Mouse (Mus musculus) T-helper 1 cell (primary cell): ENCODE measurements around the gene Paqr5.

ENCODE experiments used
- in situ Hi-C: fragments of 300-600 bp; cut with MboI, MseI; formaldehyde crosslinking; loops from one replicate; pipeline ENCODE4 v1.15.1; 2025; ENCODE audit warnings: high pct_unique_total_duplicates

Paqr5 gene

DNA sequence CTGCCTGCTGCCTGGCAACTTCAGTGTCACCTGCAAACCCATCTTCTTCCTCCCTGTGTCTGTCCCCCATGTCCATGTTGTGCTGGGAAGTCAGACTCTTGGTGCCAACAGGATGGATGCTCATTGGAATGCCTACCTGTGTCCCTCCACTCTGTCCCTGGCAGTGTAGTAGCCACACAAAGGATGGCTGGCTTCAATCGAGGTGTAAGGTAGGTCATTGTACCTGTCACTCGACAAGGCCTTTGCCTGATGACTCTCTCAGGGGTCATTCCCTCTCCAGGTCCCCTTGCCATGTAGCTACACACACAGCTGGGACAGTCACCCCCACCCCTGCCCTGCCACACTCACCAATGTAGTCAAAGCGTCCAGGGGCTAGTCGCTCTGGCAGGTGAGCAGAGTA is 65.5 kb downstream of the Paqr5 start:
- in situ Hi-C loops, result loop anchor here (10.0 kb wide), 1 partner anchor 164 kb away; the partner anchor contains the start of gene Glce

DNA sequence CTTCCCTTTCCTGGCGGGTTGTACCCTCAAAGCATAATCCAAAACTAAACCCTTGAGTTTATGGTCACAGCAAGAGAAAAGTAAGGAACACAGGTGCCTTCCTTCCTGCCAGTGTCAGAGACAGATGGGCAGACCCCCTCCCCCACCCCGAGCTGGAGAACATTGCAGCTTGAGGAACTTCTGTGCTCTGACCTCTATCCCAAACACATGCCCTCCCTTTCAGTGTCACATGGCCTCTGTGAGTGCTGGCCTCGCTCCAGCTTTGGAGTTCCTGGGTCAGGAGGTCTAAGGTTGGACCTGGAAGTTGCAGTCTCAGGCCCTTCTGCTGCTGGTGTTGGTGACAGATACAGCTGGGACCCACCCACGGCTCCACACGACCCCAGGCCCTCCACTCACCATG is 65.9 kb downstream of the Paqr5 start:
- in situ Hi-C loops, result loop anchor here (10.0 kb wide), 1 partner anchor 164 kb away; the partner anchor contains the start of gene Glce

DNA sequence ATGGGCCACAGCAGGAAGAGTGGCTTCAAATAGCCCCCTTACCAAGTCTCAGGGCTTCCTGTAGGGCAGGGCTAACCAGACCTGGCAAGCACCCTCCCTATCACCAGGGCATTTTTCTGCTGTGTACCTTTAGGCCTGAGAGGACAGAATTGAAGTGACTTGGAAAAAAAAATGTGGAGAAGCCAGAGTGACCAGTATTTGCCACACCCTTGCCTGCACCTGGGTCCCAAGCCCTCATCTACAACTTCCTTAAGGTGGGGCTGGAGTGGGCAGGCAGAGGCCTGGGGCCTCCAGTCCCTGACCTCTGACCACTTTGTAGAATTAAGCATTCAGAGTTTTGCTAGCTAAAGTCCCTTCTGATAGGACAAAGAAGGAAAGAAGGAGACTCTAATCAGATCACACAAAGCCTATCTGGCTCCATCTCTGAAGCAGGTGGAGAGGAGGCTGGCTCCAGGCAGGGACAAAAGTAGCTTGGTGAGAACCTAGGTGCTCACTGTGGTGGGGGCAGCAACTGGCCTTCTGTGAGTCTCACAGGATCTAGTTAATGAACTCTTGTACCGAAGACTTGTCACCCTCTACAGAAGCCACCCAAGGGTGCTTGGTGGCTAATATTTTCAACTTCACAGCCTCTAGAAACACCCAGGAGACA is 66.6 kb downstream of the Paqr5 start:
- in situ Hi-C loops, result loop anchor here (10.0 kb wide), 1 partner anchor 165 kb away; the partner anchor contains the start of gene Glce

DNA sequence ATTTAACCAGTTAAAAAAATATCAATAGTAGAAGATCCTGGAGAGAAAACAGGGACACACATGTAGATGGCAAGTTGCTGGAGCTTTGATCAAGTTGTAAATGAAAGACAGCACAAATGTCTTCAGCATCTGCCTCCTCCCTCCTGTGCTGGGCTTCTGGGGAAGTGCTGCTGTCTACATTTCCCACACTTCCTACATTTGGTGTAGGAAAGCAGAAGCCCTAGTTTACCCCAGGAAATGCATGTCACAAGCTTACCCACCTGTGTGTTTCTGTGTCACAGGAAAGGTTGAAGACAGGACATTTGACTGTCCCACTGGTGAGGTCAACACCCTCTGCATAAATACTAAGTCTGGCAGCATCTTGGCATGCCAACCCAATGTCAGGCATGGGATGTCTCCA is 71.9 kb downstream of the Paqr5 start:
- in situ Hi-C loops, result no loop called here

DNA sequence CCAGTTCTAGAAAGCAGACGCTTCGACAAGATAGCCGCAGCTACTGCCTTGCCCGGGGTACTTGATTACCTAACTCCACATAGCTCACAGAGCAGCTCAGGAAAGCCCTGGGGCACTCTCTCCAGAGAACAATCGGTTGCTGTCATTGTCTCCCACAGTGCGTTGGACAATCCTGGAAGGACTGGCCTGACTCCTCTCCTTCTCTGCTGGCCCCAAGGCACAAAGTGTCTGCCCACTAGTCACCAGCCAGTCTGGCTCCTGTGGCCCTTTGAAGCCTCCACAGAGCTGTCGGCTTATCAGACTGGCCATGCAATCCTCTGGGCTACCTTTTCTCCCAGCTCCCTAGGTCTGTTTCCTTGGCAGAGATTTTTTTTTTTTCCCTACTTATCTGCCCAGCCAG is 74.4 kb downstream of the Paqr5 start:
- in situ Hi-C loops, result no loop called here

DNA sequence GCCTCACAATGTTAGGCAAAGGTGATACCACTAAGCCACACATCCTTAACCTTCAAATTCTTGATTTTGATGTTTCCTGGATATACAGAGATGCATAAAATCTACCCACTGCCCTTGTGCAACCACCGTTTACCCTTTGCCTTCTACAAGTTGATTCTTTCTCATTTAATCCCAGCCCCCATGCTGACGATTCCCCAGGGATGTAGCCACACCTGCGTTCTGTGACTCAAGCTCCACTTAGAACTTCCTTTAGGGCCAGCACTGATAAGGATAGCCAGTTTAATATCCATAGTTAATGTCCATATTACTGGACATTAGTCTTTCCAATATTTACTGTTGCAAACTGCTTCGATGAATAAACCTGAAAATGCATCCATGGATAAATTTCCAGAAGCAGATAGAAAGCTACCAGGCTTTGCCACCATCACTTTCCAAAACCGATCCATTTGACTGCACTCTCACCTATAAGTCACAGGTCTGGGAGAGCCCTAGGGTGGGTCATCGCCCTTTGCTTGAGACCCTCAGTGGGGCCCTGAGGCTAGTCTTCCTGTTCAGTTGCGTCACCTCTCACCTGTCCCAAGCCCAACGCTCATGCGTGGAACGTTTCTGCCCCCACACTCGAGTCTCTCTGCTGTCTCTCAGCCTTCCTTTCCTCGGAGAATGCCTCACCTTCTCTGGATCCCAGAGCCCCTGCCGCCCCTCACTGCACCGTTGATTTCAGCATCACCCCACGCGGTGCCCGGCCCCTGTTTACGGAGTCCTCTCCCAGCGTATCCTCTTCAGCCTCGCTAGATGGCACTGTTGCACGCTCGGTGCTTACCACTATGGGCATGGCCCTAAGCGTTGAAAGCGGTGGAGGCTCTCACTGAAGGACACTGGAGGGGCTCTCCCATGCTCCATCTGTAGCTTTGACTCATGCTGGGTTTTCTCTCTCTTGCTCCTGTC is 79.0 kb downstream of the Paqr5 start:
- in situ Hi-C loops, result no loop called here

DNA sequence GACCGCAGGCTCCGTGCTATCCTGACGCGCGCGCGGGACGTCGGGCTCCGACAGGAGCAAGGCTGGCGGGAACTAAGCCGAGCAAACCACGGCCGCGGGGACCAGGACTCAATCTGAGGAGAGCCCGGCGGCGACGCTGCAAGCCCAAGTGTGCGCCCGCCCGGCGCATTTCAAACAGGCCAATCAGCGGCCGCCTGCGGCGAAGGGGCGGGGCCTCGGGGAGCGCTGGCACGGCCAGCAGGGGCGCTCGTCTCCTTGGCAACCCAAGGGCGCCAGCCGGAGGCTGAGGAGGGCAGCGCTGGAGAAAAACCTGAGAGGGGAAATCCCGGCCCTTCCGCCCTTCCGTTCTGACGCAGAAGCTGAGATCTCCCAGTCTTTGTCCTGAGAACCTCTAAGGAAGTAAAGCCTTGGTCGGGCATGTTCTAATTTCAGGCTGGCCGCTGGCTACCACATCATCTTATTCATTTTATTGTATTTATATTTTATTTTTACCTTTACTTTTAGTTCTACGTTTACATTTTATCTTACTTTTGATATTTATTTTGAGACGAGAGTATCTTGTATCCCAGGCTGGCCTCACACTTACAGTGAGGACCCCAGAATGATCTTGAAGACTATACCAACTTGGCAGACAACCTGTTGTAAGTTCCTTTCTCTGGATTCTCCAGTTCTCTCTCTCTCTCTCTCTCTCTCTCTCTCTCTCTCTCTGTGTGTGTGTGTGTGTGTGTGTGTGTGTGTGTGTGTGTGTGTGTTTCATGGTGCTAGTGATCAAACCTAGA is 79.8 kb downstream of the Paqr5 start, which contains the start of gene Kif23:
Kif23 (minus strand) TSS at position 152 of the 779 bp plus-strand sequence.
- in situ Hi-C loops, result no loop called here

DNA sequence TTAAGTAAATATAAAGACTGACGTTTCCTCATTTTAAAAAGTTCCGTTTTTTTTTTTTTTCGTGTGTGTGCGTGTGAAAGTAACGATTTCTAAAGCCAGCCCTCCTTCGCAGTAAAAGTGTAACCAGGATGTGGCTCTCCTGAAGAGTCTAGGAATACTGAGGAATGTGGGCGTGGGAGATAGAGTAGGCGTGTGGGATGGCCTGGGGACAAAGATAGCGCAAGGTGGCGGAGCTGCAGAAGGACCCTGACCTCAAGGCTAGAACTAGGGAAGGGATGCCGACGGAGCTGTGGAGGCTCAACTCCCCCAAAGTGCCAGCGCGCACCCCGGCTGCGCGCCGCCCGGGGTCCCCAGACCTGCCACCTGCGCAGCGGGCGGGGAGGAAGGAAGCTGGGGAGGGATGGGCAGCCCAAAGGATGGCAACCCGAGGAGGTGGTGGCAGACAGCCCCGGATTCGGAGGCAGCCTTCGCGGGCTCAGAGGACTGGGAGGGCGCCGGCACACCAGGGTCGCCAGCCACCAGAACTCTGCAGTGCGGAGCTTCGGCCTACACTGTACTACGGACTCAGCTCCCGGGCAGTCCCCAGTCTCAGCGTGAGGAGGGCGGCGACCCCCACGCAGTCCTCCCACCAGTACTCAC is 80.6 kb downstream of the Paqr5 start:
- in situ Hi-C loops, result no loop called here

DNA sequence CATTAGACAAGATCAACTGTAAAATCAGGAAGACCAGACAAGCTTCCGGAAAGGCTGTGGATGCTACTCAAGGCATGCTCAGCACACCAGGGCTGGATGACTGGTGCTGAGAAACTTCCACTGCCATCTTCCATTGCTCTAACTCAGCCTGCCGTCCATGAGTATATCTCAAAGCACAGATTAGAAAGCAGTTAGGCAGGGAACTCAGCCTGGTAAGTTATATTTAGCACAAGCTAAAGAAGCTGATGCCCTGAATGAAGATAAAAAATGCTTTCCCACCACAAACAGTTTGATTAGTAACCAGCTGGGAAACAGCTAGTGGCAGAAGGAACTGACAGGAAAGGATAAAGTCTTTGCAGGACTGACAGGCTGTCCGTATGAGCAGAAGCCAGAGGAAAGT is 85.6 kb downstream of the Paqr5 start:
- in situ Hi-C loops, result no loop called here

GRCm38 (mm10) chr9:61933333-61933732 is 93.3 kb downstream of the Paqr5 start:
- in situ Hi-C loops, result no loop called here

DNA sequence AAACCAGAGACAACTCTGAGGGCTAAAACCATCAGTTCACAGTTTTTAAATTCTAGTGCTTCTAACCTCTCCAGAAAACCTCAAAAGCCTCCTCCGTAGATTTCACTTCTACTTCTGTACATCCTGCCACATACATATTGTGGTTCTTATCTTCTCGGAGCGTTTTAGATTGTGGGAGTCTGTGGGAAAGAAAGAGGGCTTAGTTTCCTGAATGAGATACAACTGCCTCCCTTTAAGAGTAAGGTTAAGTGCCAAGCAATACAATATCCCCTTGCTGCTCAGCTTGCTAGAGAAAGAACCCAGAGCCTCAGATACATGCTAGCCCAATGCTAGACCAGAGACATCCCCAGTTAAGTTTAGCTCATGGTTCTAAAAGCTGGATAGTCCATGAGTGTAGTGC is 94.6 kb downstream of the Paqr5 start:
- in situ Hi-C loops, result no loop called here

DNA sequence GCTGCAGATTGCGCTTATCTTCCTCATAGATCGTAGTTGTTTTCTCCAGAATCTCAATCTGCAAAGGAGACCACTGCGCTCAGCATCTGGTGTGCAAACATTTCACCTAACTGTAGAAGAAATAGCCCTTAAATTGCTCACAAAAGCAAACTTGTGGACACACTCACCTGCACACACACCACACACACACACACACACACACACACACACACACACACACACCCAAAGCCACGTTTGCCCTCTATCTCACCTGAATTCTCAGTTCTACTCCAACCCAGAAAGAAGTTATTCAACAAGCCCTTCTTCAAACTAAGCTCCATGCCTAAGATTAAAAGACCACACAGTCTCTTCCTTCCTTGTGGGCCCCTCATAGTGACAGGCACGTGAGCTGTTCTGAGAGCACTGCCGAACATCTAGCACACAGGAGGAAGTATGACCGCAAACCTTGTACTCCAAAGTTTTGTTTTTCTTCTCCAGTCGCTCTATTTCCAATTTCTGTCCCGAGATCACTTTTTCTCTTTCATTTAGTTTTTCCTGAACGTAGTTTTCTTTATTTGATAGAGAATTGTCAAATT is 101.5 kb downstream of the Paqr5 start:
- in situ Hi-C loops, result no loop called here

DNA sequence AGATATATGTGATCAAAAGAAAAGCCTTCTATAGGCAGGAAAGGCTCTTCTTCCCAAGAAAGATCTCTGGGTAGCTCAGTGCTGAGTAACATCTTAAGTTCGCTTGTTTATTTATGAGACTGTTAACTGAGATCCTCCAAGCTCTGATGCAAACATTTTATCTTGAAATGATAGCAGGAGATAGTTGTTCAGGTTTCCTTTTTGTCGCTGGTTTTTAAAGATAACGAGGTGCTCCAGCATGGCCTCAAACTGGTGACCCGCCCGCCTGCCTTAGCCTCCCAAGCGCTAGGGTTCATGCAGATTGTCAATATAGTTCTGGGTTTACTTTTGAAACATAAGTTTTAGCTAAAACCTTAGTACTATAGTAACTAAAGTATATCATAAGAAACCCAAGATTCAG is 106.3 kb downstream of the Paqr5 start:
- in situ Hi-C loops, result no loop called here

GRCm38 (mm10) chr9:61919464-61919863 is 107.2 kb downstream of the Paqr5 start:
- in situ Hi-C loops, result no loop called here

DNA sequence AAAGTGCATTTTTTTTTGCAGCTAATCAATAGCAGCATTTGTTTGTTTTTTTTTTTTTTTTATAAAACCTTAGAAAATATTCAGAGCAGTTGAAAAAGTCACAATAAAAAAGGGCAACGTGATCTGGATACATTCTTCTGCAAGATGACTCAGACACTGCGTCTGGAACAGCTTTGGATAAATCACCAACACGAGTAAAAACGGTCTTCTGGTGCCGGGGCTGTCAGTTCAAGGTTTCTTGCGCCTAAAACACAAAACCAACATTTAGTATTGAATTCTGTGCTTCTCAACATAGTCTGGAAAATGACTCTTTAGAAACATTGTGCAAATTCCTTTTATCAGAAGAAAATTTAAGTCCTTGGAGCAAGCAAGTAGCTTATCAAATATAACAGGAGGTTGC is 109.2 kb downstream of the Paqr5 start:
- in situ Hi-C loops, result no loop called here

DNA sequence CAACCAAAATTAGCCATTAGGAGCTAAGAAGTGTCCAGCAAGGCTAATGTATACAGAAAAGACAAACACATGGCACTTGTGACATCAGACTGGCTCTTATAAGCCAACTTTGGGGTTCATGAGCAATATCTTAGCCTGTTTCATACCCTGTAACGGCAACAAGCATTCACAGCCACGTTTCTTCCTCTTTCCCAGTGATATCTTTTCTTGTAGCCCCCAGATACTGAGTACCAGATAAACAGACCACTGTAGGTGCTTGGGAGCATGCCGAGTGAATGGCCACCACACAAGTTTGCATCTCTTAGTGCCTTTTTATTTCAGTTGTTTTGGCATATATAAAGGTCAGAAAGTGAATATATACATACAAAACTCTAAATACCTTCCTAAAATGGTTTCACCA is 109.7 kb downstream of the Paqr5 start:
- in situ Hi-C loops, result no loop called here

DNA sequence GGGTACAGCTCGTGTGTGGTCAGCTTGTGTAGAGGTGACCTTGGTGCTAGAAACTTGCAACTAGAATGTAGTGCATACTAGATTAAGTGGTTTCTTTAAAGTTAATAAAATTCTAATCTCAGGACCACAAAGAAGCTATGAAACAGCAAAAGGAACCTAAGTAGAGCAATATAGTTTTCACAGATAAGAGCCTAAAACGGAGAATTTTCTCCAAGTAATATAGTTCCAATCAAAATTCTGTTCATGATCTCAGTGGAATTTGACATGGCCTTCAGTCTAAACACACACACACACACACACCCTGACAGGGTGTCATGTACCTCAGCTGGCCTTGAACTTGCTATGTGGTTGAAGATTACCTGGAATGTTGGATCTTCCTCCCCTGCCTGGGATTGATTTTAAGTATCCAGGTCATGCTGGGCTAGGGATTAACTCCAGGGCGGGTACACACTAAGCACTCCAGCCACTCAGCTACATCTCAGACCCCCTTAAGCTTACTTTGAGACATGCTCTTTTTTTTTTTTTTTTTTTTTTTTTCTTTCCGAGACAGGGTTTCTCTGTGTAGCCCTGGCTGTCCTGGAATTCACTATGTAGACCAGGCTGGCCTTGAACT is 111.2 kb downstream of the Paqr5 start:
- in situ Hi-C loops, result no loop called here

- in situ Hi-C loops, result no loop called here
These were observed 111.7 kb downstream of the Paqr5 start for GRCm38 (mm10) chr9:61914917-61915300.

DNA sequence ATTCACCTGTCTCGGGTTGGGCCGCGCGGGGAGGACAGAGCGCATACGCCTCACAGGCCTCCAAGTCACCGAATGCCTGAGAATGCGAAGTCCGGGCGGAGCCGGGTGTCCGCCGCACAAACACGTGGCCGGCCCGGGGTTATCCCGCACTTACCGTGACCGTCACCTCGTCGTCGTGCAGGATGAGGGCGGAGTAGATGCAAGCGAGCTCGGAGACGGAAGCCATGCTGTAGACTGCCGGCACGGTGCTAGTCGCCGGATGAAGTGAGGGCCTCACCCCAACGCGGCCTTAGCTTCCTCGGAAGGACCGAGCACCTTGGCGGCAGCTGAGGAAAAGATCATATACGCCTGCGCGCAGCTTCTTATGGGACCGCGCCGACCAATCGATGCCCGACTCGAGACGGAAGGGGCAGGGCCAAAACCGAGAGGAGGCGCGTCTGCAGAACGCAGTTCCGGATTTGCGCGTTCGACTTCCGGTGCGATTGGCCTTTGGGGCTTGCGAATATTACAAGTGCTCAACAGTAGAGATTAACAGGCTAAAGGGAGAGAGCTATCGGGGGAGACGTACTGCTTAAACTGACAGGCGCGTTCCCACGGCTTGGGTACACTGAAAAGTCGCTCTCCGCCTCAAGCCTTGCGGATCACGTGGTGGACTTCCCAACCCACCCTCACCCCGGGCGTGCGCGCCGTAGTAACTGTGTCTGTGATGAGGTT is 112.3 kb downstream of the Paqr5 start, which contains the start of gene Rplp1:
Rplp1 (minus strand) TSS at position 340 of the 714 bp plus-strand sequence.
- in situ Hi-C loops, result no loop called here
